Mouse (Mus musculus) intestine, embryonic 15.5 days (tissue): Measurements from ENCODE around the gene Mical2. TPM values are rescaled to one million over a fixed set of nuclear protein-coding genes. Genes with fewer than 3 reads are reported as not detected.
A peak's percentile ranks its signal among the peaks of the same experiment; 100 is the strongest.

Experiments used
- ATAC-seq: fragments of 200-750 bp; cut with Nextera tagmentation; 2 replicates; pipeline ENCODE4 v1.8.0; 2017; ENCODE audit warnings: moderate TSS enrichment, moderate library complexity
- H3K27ac ChIP-seq: fragments of 300-500 bp; sonication (generic); 2 replicates; pipeline ENCODE4 v1.5.1; 2015; ENCODE audit warnings: mild to moderate bottlenecking, inconsistent platforms
- H3K27me3 ChIP-seq: fragments of 300-500 bp; sonication (generic); replicated peaks from 2 replicates; pipeline ENCODE4 v1.6.1; 2015; ENCODE audit warnings: inconsistent platforms
- H3K36me3 ChIP-seq: fragments of 300-500 bp; sonication (generic); 2 replicates; pipeline ENCODE4 v1.6.1; 2015; ENCODE audit warnings: inconsistent platforms
- H3K4me1 ChIP-seq: fragments of 300-500 bp; sonication (generic); replicated peaks from 2 replicates; pipeline ENCODE4 v1.6.1; 2015; ENCODE audit warnings: inconsistent platforms
- H3K4me2 ChIP-seq: fragments of 300-500 bp; sonication (generic); replicated peaks from 2 replicates; pipeline ENCODE4 v1.6.1; 2015; ENCODE audit warnings: mild to moderate bottlenecking, inconsistent platforms
- H3K4me3 ChIP-seq: fragments of 300-500 bp; sonication (generic); replicated peaks from 2 replicates; pipeline ENCODE4 v1.5.1; 2015; ENCODE audit warnings: inconsistent platforms
- H3K9ac ChIP-seq: fragments of 300-500 bp; sonication (generic); 2 replicates; pipeline ENCODE4 v1.6.1; 2015; ENCODE audit warnings: inconsistent platforms
- H3K9me3 ChIP-seq: fragments of 300-500 bp; sonication (generic); 2 replicates; pipeline ENCODE4 v1.6.1; 2016; ENCODE audit warnings: inconsistent platforms
- WGBS: fragments of 180-500 bp; shearing (Covaris S2); methylation state at CpG from one replicate; pipeline ENCODE4 v1.1.7; 2015; 5-methylcytosine and 5-hydroxymethylcytosine counted together
- polyA plus RNA-seq: library from polyadenylated mRNA; unstranded; fragments of >200 nt; fragmentation: Nextera tagmentation; extraction: Ambion mirVana; gene quantifications from 2 replicates; pipeline ENCODE4 v1.2.1, GENCODE M21; 2015

Gene Mical2
- polyA plus RNA-seq, 1 experiment from 2014 or later, result 18.6 TPM

GRCm38 (mm10) chr7:112331804-112332203, 106.1 kb downstream of the Mical2 start:
- Histone ChIP-seq H3K9ac (no peak overlapping the region), H3K4me3 (no peak overlapping the region), H3K36me3 (peaks cover 8% of the 10 kb centered on the region), H3K27me3 (no peaks in the 10 kb centered on the region), H3K9me3 (no peaks in the 10 kb centered on the region), H3K27ac (no peak overlapping the region), H3K4me1 (peaks cover 11% of the 10 kb centered on the region), H3K4me2 (no peak overlapping the region)
- ATAC-seq, result no peak
- 80% methylated on average over 8 of the region's 8 CpGs for WGBS

GRCm38 (mm10) chr7:112332426-112332825, 106.8 kb downstream of the Mical2 start:
- Histone ChIP-seq H3K27me3 (no peaks in the 10 kb centered on the region), H3K4me1 (peaks cover 12% of the 10 kb centered on the region), H3K27ac (no peak overlapping the region), H3K9ac (no peak overlapping the region), H3K4me2 (no peak overlapping the region), H3K4me3 (no peak overlapping the region), H3K9me3 (no peaks in the 10 kb centered on the region), H3K36me3 (peaks cover 8% of the 10 kb centered on the region)
- ATAC-seq, result no peak
- WGBS, result 71% methylated on average over 5 of the region's 5 CpGs

GRCm38 (mm10) chr7:112333404-112333803, 107.7 kb downstream of the Mical2 start:
- Histone ChIP-seq H3K9me3 (no peaks in the 10 kb centered on the region), H3K4me1 (peaks cover 12% of the 10 kb centered on the region), H3K4me3 (no peak overlapping the region), H3K9ac (no peak overlapping the region), H3K36me3 (peaks cover 3% of the 10 kb centered on the region; the same call in 1 of the 2 replicates), H3K27me3 (no peaks in the 10 kb centered on the region), H3K4me2 (no peak overlapping the region), H3K27ac (no peak overlapping the region)
- ATAC-seq, result no peak
- 89% methylated on average over 7 of the region's 7 CpGs for WGBS

- Histone ChIP-seq H3K4me3 (no peak overlapping the region), H3K36me3 (no peaks in the 10 kb centered on the region), H3K9ac (peak overlapping the region; percentile 15; the same call in 1 of the 2 replicates), H3K27me3 (no peaks in the 10 kb centered on the region), H3K4me1 (peaks cover 12% of the 10 kb centered on the region), H3K27ac (peak overlapping the region; percentile 64), H3K9me3 (no peaks in the 10 kb centered on the region), H3K4me2 (peak overlapping the region; percentile 42)
- 49% methylated on average over 6 of the region's 6 CpGs for WGBS
- ATAC-seq, result peak; percentile 60
These were observed 110.6 kb downstream of the Mical2 start for GRCm38 (mm10) chr7:112336213-112336631.

GRCm38 (mm10) chr7:112336769-112337168, 111.1 kb downstream of the Mical2 start:
- Histone ChIP-seq H3K36me3 (no peaks in the 10 kb centered on the region), H3K9me3 (no peaks in the 10 kb centered on the region), H3K4me1 (peaks cover 12% of the 10 kb centered on the region), H3K4me3 (no peak overlapping the region), H3K27ac (peak overlapping the region; percentile 64), H3K27me3 (no peaks in the 10 kb centered on the region), H3K4me2 (peak overlapping the region; percentile 42), H3K9ac (no peak overlapping the region)
- peak; percentile 52 for ATAC-seq
- 56% methylated on average over 15 of the region's 15 CpGs for WGBS

GRCm38 (mm10) chr7:112337736-112338135, 112.1 kb downstream of the Mical2 start:
- Histone ChIP-seq H3K27ac (no peak overlapping the region), H3K4me2 (no peak overlapping the region), H3K27me3 (no peaks in the 10 kb centered on the region), H3K4me1 (peaks cover 12% of the 10 kb centered on the region), H3K36me3 (no peaks in the 10 kb centered on the region), H3K4me3 (no peak overlapping the region), H3K9ac (no peak overlapping the region), H3K9me3 (no peaks in the 10 kb centered on the region)
- no peak for ATAC-seq
- 77% methylated on average over 5 of the region's 5 CpGs for WGBS

GRCm38 (mm10) chr7:112341052-112341451, 115.4 kb downstream of the Mical2 start:
- Histone ChIP-seq H3K9ac (no peak overlapping the region), H3K27me3 (no peaks in the 10 kb centered on the region), H3K9me3 (no peaks in the 10 kb centered on the region), H3K4me2 (no peak overlapping the region), H3K4me3 (no peak overlapping the region), H3K36me3 (no peaks in the 10 kb centered on the region), H3K4me1 (peaks cover 9% of the 10 kb centered on the region), H3K27ac (no peak overlapping the region)
- WGBS, result 68% methylated on average over 3 of the region's 3 CpGs
- no peak for ATAC-seq

GRCm38 (mm10) chr7:112345687-112346086, 120.0 kb downstream of the Mical2 start:
- H3K36me3 ChIP-seq, result peaks cover 3% of the 10 kb centered on the region; the same call in 1 of the 2 replicates
- no peaks in the 10 kb centered on the region for H3K9me3 ChIP-seq
- no peak overlapping the region for H3K4me2 ChIP-seq
- no peak overlapping the region for H3K9ac ChIP-seq
- no peaks in the 10 kb centered on the region for H3K4me1 ChIP-seq
- no peak overlapping the region for H3K4me3 ChIP-seq
- H3K27me3 ChIP-seq, result no peaks in the 10 kb centered on the region
- no peak overlapping the region for H3K27ac ChIP-seq
- 87% methylated on average over 1 of the region's 1 CpGs for WGBS
- no peak for ATAC-seq

GRCm38 (mm10) chr7:112351541-112351940, 125.9 kb downstream of the Mical2 start:
- Histone ChIP-seq H3K4me2 (no peak overlapping the region), H3K4me3 (no peak overlapping the region), H3K27me3 (no peaks in the 10 kb centered on the region), H3K36me3 (peaks cover 3% of the 10 kb centered on the region; the same call in 1 of the 2 replicates), H3K27ac (no peak overlapping the region), H3K9me3 (no peaks in the 10 kb centered on the region), H3K4me1 (peaks cover 25% of the 10 kb centered on the region), H3K9ac (no peak overlapping the region)
- WGBS, result 72% methylated on average over 3 of the region's 3 CpGs
- ATAC-seq, result no peak

GRCm38 (mm10) chr7:112352005-112352404, 126.3 kb downstream of the Mical2 start:
- no peak overlapping the region for H3K9ac ChIP-seq
- H3K9me3 ChIP-seq, result no peaks in the 10 kb centered on the region
- H3K4me3 ChIP-seq, result no peak overlapping the region
- no peak overlapping the region for H3K4me2 ChIP-seq
- no peak for ATAC-seq
- H3K27me3 ChIP-seq, result no peaks in the 10 kb centered on the region
- 85% methylated on average over 4 of the region's 4 CpGs for WGBS
- peaks cover 3% of the 10 kb centered on the region; the same call in 1 of the 2 replicates for H3K36me3 ChIP-seq
- peaks cover 25% of the 10 kb centered on the region for H3K4me1 ChIP-seq
- H3K27ac ChIP-seq, result no peak overlapping the region

- no peaks in the 10 kb centered on the region for H3K27me3 ChIP-seq
- H3K9ac ChIP-seq, result no peak overlapping the region; the same call in 1 of the 2 replicates
- H3K4me3 ChIP-seq, result no peak overlapping the region
- H3K36me3 ChIP-seq, result no peaks in the 10 kb centered on the region
- no peak overlapping the region for H3K4me2 ChIP-seq
- H3K9me3 ChIP-seq, result no peaks in the 10 kb centered on the region
- no peak for ATAC-seq
- H3K4me1 ChIP-seq, result peaks cover 25% of the 10 kb centered on the region
- 74% methylated on average over 4 of the region's 4 CpGs for WGBS
- H3K27ac ChIP-seq, result no peak overlapping the region
These were observed 127.4 kb downstream of the Mical2 start for GRCm38 (mm10) chr7:112353011-112353410.

GRCm38 (mm10) chr7:112353939-112354338, 128.3 kb downstream of the Mical2 start:
- H3K9me3 ChIP-seq, result no peaks in the 10 kb centered on the region

GRCm38 (mm10) chr7:112354503-112354951, 128.9 kb downstream of the Mical2 start:
- Histone ChIP-seq H3K36me3 (no peaks in the 10 kb centered on the region), H3K4me2 (no peak overlapping the region; the same call in 1 of the 2 replicates), H3K9ac (no peak overlapping the region), H3K4me3 (no peak overlapping the region), H3K27ac (peak overlapping the region; percentile 64), H3K9me3 (no peaks in the 10 kb centered on the region), H3K4me1 (peaks cover 25% of the 10 kb centered on the region), H3K27me3 (no peaks in the 10 kb centered on the region)
- 23% methylated on average over 7 of the region's 7 CpGs for WGBS
- ATAC-seq, result peak; percentile 92

More at GRCm38 (mm10) chr7:112353939-112354338, 128.3 kb downstream of the Mical2 start:
- Histone ChIP-seq H3K4me3 (no peak overlapping the region), H3K27me3 (no peaks in the 10 kb centered on the region), H3K4me1 (peaks cover 25% of the 10 kb centered on the region), H3K4me2 (no peak overlapping the region), H3K27ac (no peak overlapping the region), H3K9ac (no peak overlapping the region), H3K36me3 (no peaks in the 10 kb centered on the region)
- 84% methylated on average over 11 of the region's 11 CpGs for WGBS
- ATAC-seq, result no peak
